Mouse (Mus musculus) ES-E14 (cell line): Measurements from ENCODE around the gene Vmo1. TPM values are rescaled to one million over a fixed set of nuclear protein-coding genes. Genes with fewer than 3 reads are reported as not detected.

Source experiments
- DNase-seq: peaks from one replicate; pipeline ENCODE4 v3.0.0-alpha.2; 2013; ENCODE audit warnings: low read depth, low spot score
- H3K27ac ChIP-seq: 2 replicates; pipeline ENCODE4 v1.5.1; 2012; ENCODE audit warnings: low read depth, mild to moderate bottlenecking, low read length, moderate library complexity, mixed read lengths; ENCODE audit not compliant: poor library complexity, insufficient read depth, severe bottlenecking
- H3K36me3 ChIP-seq: 2 replicates; pipeline ENCODE4 v1.6.1; 2012; ENCODE audit warnings: mild to moderate bottlenecking, low read length, moderate library complexity, mixed read lengths; ENCODE audit not compliant: control insufficient read depth, poor library complexity, insufficient read depth, severe bottlenecking
- H3K4me1 ChIP-seq, 2 experiments: fragments of 150-350 bp in 1 of 2; sonication (generic) in 1 of 2; 2 replicates each; pipeline ENCODE4 v1.6.1; 2012; ENCODE audit warnings: low read length in 2 of 2, mild to moderate bottlenecking in 1 of 2, mixed read lengths in 1 of 2; ENCODE audit not compliant: control insufficient read depth in 2 of 2, insufficient read depth in 2 of 2, poor library complexity in 1 of 2
- H3K4me3 ChIP-seq, 2 experiments: fragments of 150-350 bp in 1 of 2; sonication (generic) in 1 of 2; 2 replicates each; pipeline ENCODE4 v1.5.1; 2012; ENCODE audit warnings: low read length in 2 of 2, low read depth in 1 of 2, mild to moderate bottlenecking in 1 of 2, mixed read lengths in 1 of 2; ENCODE audit not compliant: insufficient read depth in 1 of 2, poor library complexity in 1 of 2, severe bottlenecking in 1 of 2
- H3K9ac ChIP-seq: 2 replicates; pipeline ENCODE4 v1.6.1; 2012; ENCODE audit warnings: low read depth, mild to moderate bottlenecking, low read length, mixed read lengths; ENCODE audit not compliant: poor library complexity, insufficient read depth, severe bottlenecking
- H3K9me3 ChIP-seq: fragments of 150-350 bp; sonication (generic); 2 replicates; pipeline ENCODE4 v1.6.1; 2012; ENCODE audit warnings: low read depth, mild to moderate bottlenecking, low read length; ENCODE audit not compliant: control insufficient read depth, insufficient read depth
- CHD2 ChIP-seq: IDR thresholded peaks from 2 replicates; pipeline ENCODE4 v1.6.1; 2014; ENCODE audit warnings: mild to moderate bottlenecking, low read depth, low read length, inconsistent platforms
- HCFC1 ChIP-seq: IDR thresholded peaks from 2 replicates; pipeline ENCODE4 v1.6.1; 2012; ENCODE audit warnings: low read length, inconsistent platforms, borderline replicate concordance; ENCODE audit not compliant: insufficient read depth
- MAFK ChIP-seq: IDR thresholded peaks from 2 replicates; pipeline ENCODE4 v1.6.1; 2014; ENCODE audit warnings: mild to moderate bottlenecking, low read depth, low read length, inconsistent platforms; ENCODE audit not compliant: insufficient read depth
- ZC3H11A ChIP-seq: IDR thresholded peaks from 2 replicates; pipeline ENCODE4 v1.6.1; 2012; ENCODE audit warnings: low read depth, mild to moderate bottlenecking, inconsistent platforms, low read length, borderline replicate concordance
- ZNF384 ChIP-seq: IDR thresholded peaks from 2 replicates; pipeline ENCODE4 v1.6.1; 2012; ENCODE audit warnings: low read depth, low read length, inconsistent platforms
- in situ Hi-C, 2 experiments: fragments of 600-800 bp; cut with MboI; formaldehyde crosslinking; loops; one replicate each; pipeline ENCODE4 v1.15.1; 2025; ENCODE audit warnings: low sequenced_read_pairs in 2 of 2, inconsistent platforms in 1 of 2; ENCODE audit not compliant: unreplicated experiment in 2 of 2
- total RNA-seq: library from RNA; depleted of rRNA; stranded (reverse); fragments of 300-350 nt; gene quantifications from 2 replicates; pipeline ENCODE4 v1.2.3, GENCODE M21; 2012; rRNA removed

The Vmo1 gene
- not detected in 2 replicates for total RNA-seq

DNA sequence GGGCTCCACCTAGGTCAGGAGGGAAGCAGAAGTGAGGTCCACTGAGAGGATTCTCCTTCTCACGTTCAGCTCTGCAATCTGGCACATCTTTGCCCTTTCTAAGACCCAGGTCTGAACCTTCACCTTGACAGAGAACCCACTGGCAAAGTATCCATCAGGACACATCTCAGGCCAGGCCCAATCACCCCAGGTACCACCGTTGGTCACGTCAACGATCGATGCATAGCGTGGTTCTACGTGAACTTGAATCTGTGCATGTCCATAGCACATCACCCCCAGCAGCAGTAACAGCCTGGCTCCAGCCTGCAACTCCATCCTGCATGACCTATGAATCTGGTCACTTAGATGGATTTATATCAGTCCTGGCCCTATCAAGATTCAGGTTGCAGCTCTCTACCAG lies at the start of gene Vmo1:
TSS of gene Vmo1 (minus strand) at position 329 of the 400 bp plus-strand sequence.
- TF ChIP-seq ZC3H11A: no peak
- no peak for TF ChIP-seq CHD2
- TF ChIP-seq ZNF384: no peak
- no peaks in the 10 kb centered on the region for H3K36me3 ChIP-seq
- no peak within 1 kb of the TSS for H3K9ac ChIP-seq
- H3K27ac ChIP-seq: no peak within 1 kb of the TSS
- no peak within 1 kb of the TSS for H3K4me3 ChIP-seq
- no peak for DNase-seq
- in situ Hi-C loops: no loop called here
- H3K9me3 ChIP-seq: no peaks in the 10 kb centered on the region
- peaks cover 0 to 12% of the 10 kb centered on the region in 2 experiments; a peak in 1 of 4 replicates for H3K4me1 ChIP-seq

DNA sequence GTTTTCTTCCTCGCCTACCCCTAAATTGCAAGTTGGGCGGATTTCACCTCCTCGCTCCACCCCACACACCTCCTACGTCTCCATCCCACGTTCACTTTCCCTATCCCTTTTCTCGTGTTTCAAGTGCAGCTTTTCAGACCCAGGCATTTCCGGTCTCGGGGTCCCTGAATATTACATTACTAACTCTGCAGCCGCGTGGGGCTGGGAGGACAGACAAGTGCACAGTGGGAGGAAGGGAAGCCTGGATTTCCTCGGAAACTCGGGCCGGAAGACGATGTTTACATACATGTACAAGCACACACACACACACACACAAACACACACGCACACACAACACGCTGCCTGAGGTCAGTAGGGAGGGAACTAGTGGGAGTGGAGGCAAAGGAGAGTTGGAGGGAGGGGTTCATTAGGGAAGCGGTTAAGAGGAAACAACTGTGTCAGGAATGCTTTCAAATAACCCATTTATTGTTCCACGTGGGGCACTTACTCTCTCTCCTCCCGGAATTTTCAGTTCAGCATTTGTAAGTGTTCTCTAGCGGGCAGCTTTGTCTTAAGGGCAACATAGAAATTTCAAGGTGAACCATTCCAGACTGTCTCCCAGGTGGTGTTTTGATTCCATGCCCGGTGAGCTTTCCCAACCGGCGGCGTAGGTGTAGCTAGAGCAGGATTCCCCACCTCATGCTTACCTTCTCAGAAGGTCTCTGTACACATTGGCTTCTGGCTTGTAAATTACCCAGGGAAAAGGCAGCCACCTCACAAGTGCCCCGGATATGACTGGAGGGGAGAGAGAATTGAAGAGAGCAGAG lies 49.3 kb upstream of the Vmo1 start:
- Histone ChIP-seq H3K4me3 (peak overlapping the region; percentile 79 to 85), H3K27ac (no peak overlapping the region; the same call in 1 of the 2 replicates), H3K36me3 (no peaks in the 10 kb centered on the region), H3K9ac (peak overlapping the region; percentile 80), H3K9me3 (no peaks in the 10 kb centered on the region), H3K4me1 (no peaks in the 10 kb centered on the region; a peak in 1 of 4 replicates)
- in situ Hi-C loops: no loop called here
- DNase-seq: no peak
- TF ChIP-seq HCFC1 (no peak; the same call in 1 of the 2 replicates), MAFK (no peak), ZC3H11A (no peak), CHD2 (no peak), ZNF384 (no peak)

DNA sequence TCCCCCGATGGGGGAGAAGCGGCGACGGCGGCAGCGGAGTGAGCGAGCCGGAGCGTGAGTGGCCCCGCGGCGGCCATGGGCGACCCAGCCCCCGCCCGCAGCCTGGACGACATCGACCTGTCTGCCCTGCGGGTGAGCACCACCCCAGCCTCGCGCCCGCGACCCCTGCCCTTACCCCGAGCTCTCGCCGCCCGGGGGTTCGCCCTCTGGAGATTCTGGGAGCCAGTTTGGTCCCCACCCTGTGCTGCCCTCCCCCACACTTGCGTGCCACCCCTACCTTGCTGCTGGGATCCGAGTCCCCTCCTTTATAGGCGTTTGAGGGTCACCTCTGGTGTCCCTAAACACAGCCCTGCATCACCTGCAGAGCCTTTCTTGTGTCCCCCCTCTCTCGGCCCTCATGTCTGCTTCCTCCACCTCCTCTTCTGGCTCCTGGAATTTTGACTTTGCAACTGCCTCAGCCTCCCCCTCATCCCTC lies 48.6 kb upstream of the Vmo1 start:
- Histone ChIP-seq H3K4me1 (no peaks in the 10 kb centered on the region; a peak in 1 of 4 replicates), H3K4me3 (peak overlapping the region; percentile 79 to 85), H3K27ac (peak overlapping the region; percentile 2; the same call in 1 of the 2 replicates), H3K36me3 (no peaks in the 10 kb centered on the region), H3K9ac (peak overlapping the region; percentile 80), H3K9me3 (no peaks in the 10 kb centered on the region)
- in situ Hi-C loops: no loop called here
- TF ChIP-seq MAFK (no peak), CHD2 (no peak), ZNF384 (no peak), HCFC1 (no peak), ZC3H11A (no peak)
- no peak for DNase-seq

DNA sequence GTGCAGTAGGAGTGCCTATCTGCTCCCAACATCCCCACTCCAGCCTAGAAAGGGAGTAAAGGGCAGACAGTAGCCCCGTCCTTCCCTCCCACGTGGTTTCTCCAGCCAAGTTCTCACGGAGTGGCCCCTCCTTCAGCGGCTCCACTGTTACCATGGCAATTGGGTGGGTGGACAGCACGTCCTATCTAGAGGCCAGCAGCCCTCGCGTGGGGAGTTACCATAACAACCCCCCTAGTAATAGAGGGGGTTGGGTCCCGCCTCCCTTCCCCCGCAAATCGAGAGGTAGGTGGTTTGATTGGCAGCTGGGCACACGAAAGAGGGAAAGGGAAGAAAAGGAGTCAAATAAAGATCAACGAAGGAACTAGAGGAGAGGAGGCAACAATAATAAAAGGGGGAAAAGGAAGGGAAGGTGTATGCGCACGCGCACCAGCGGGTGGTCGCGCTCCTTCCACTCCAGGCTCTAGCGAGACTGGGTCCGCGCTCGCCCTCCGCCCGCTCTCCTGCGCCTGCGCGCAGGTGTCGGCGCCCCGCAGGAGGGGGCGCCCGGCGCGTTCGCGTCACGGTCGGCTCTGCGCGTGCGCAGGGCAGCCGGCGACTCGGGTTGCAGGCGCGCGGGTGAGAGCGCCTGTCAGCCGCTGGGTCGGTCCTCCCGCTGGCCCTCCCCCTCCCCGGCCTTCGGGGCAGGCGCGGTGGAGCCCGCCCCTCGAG lies 48.0 kb upstream of the Vmo1 start, which contains the start of gene Mink1:
TSS of gene Mink1 (plus strand) at position 595 of the 708 bp plus-strand sequence.
- TF ChIP-seq CHD2 (peak; percentile 34; the same call in 1 of the 2 replicates), HCFC1 (peak; percentile 41; the same call in 1 of the 2 replicates), ZC3H11A (no peak), ZNF384 (no peak)
- H3K9me3 ChIP-seq: no peaks in the 10 kb centered on the region
- peak within 1 kb of the TSS; percentile 79 to 85 for H3K4me3 ChIP-seq
- peak within 1 kb of the TSS; percentile 56 for H3K27ac ChIP-seq
- H3K9ac ChIP-seq: peak within 1 kb of the TSS; percentile 80
- in situ Hi-C loops: no loop called here
- no peaks in the 10 kb centered on the region; a peak in 1 of 4 replicates for H3K4me1 ChIP-seq
- H3K36me3 ChIP-seq: no peaks in the 10 kb centered on the region
- peak; percentile 78 for DNase-seq
